Mouse (Mus musculus) kidney, embryonic 14.5 days (tissue): ENCODE results near the gene Cfap221. TPM values are rescaled to one million over a fixed set of nuclear protein-coding genes. Genes with fewer than 3 reads are reported as not detected.

Source experiments
- ATAC-seq: fragments of 200-750 bp; cut with Nextera tagmentation; 2 replicates; pipeline ENCODE4 v1.8.0; 2017; ENCODE audit warnings: moderate number of reproducible peaks, mild to moderate bottlenecking, moderate TSS enrichment, moderate library complexity; ENCODE audit not compliant: low FRiP score, low TSS enrichment
- H3K27ac ChIP-seq: fragments of 300-500 bp; sonication (generic); 2 replicates; pipeline ENCODE4 v1.5.1; 2014; ENCODE audit warnings: low read depth, mild to moderate bottlenecking, low read length, moderate library complexity, mixed read lengths
- H3K27me3 ChIP-seq: fragments of 300-500 bp; sonication (generic); 2 replicates; pipeline ENCODE4 v1.6.1; 2014; ENCODE audit warnings: mild to moderate bottlenecking, low read length; ENCODE audit not compliant: control insufficient read depth, insufficient read depth
- H3K36me3 ChIP-seq: fragments of 300-500 bp; sonication (generic); 2 replicates; pipeline ENCODE4 v1.6.1; 2014; ENCODE audit warnings: low read length, mixed read lengths; ENCODE audit not compliant: control insufficient read depth, insufficient read depth
- H3K4me1 ChIP-seq: fragments of 300-500 bp; sonication (generic); 2 replicates; pipeline ENCODE4 v1.6.1; 2014; ENCODE audit warnings: low read length, mixed read lengths; ENCODE audit not compliant: control insufficient read depth, insufficient read depth
- H3K4me2 ChIP-seq: fragments of 300-500 bp; sonication (generic); replicated peaks from 2 replicates; pipeline ENCODE4 v1.6.1; 2014; ENCODE audit warnings: low read depth, mild to moderate bottlenecking, low read length
- H3K4me3 ChIP-seq: fragments of 300-500 bp; sonication (generic); 2 replicates; pipeline ENCODE4 v1.5.1; 2014; ENCODE audit warnings: mild to moderate bottlenecking, low read length
- H3K9ac ChIP-seq: fragments of 300-500 bp; sonication (generic); 2 replicates; pipeline ENCODE4 v1.6.1; 2014; ENCODE audit warnings: low read depth, mild to moderate bottlenecking, low read length, moderate library complexity
- H3K9me3 ChIP-seq: fragments of 300-500 bp; sonication (generic); 2 replicates; pipeline ENCODE4 v1.6.1; 2016; ENCODE audit warnings: low read length; ENCODE audit not compliant: control insufficient read depth
- WGBS: fragments of 180-500 bp; shearing (Covaris S2); extraction: QIAGEN DNeasy Blood & Tissue Kit; methylation state at CpG from one replicate; pipeline ENCODE4 v1.1.7; 2014; 5-methylcytosine and 5-hydroxymethylcytosine counted together
- polyA plus RNA-seq: library from polyadenylated mRNA; unstranded; fragments of >200 nt; fragmentation: Nextera tagmentation; extraction: Ambion mirVana; gene quantifications from 2 replicates; pipeline ENCODE4 v1.2.1, GENCODE M21; 2014

Cfap221 gene
- 0.21 and 0.35 TPM in 2 replicates for polyA plus RNA-seq

- ATAC-seq, result peak; percentile 95
- WGBS, result 5% methylated on average over 30 of the region's 30 CpGs
- Histone ChIP-seq H3K4me2 (peak within 1 kb of the TSS; percentile 56), H3K9ac (peak within 1 kb of the TSS; percentile 47), H3K36me3 (no peaks in the 10 kb centered on the region), H3K27me3 (no peaks in the 10 kb centered on the region), H3K9me3 (no peaks in the 10 kb centered on the region), H3K4me1 (peaks cover 3% of the 10 kb centered on the region), H3K4me3 (peak within 1 kb of the TSS; percentile 56), H3K27ac (no peak within 1 kb of the TSS)
Measured at GRCm38 (mm10) chr1:119996798-119997581, at the start of gene Cfap221. TSS of gene Cfap221 (minus strand) at chr1:119997234.

GRCm38 (mm10) chr1:120044584-120044983 is 47.5 kb upstream of the Cfap221 start:
- Histone ChIP-seq H3K27me3 (no peaks in the 10 kb centered on the region), H3K36me3 (no peaks in the 10 kb centered on the region), H3K27ac (no peak overlapping the region), H3K9me3 (no peaks in the 10 kb centered on the region), H3K4me1 (no peaks in the 10 kb centered on the region), H3K9ac (no peak overlapping the region), H3K4me3 (no peak overlapping the region), H3K4me2 (no peak overlapping the region)
- no peak for ATAC-seq
- whole genome bisulfite sequencing, result 72% methylated on average over 16 of the region's 16 CpGs

GRCm38 (mm10) chr1:120042421-120042820 is 45.4 kb upstream of the Cfap221 start:
- H3K4me2 ChIP-seq, result no peak overlapping the region
- 79% methylated on average over 8 of the region's 8 CpGs for WGBS
- ATAC-seq, result no peak
- H3K4me3 ChIP-seq, result no peak overlapping the region
- H3K36me3 ChIP-seq, result no peaks in the 10 kb centered on the region
- no peaks in the 10 kb centered on the region for H3K27me3 ChIP-seq
- H3K4me1 ChIP-seq, result no peaks in the 10 kb centered on the region
- no peak overlapping the region for H3K27ac ChIP-seq
- no peaks in the 10 kb centered on the region for H3K9me3 ChIP-seq
- H3K9ac ChIP-seq, result no peak overlapping the region

- no peak for ATAC-seq
- H3K4me2 ChIP-seq, result no peak overlapping the region
- H3K9ac ChIP-seq, result no peak overlapping the region
- H3K9me3 ChIP-seq, result no peaks in the 10 kb centered on the region
- H3K27me3 ChIP-seq, result no peaks in the 10 kb centered on the region
- 71% methylated on average over 9 of the region's 9 CpGs for WGBS
- no peaks in the 10 kb centered on the region for H3K4me1 ChIP-seq
- no peak overlapping the region for H3K4me3 ChIP-seq
- no peak overlapping the region for H3K27ac ChIP-seq
- H3K36me3 ChIP-seq, result no peaks in the 10 kb centered on the region
Measured at GRCm38 (mm10) chr1:120038594-120038993, 41.6 kb upstream of the Cfap221 start.

GRCm38 (mm10) chr1:120037021-120037683 is 40.1 kb upstream of the Cfap221 start:
- Histone ChIP-seq H3K4me3 (no peak overlapping the region), H3K27me3 (no peaks in the 10 kb centered on the region), H3K27ac (no peak overlapping the region), H3K36me3 (no peaks in the 10 kb centered on the region), H3K4me1 (no peaks in the 10 kb centered on the region; the same call in 1 of the 2 replicates), H3K4me2 (no peak overlapping the region), H3K9me3 (no peaks in the 10 kb centered on the region), H3K9ac (no peak overlapping the region)
- 60% methylated on average over 9 of the region's 9 CpGs for WGBS
- ATAC-seq, result no peak; the same call in 1 of the 2 replicates

- Histone ChIP-seq H3K27me3 (no peaks in the 10 kb centered on the region), H3K9me3 (no peaks in the 10 kb centered on the region), H3K9ac (no peak overlapping the region), H3K27ac (no peak overlapping the region), H3K36me3 (no peaks in the 10 kb centered on the region), H3K4me1 (no peaks in the 10 kb centered on the region; the same call in 1 of the 2 replicates), H3K4me3 (no peak overlapping the region), H3K4me2 (no peak overlapping the region)
- 82% methylated on average over 7 of the region's 7 CpGs for WGBS
- no peak for ATAC-seq
Measured at GRCm38 (mm10) chr1:120035456-120036034, 38.5 kb upstream of the Cfap221 start.

GRCm38 (mm10) chr1:120034793-120035192 is 37.8 kb upstream of the Cfap221 start:
- Histone ChIP-seq H3K4me3 (no peak overlapping the region), H3K4me2 (no peak overlapping the region), H3K36me3 (no peaks in the 10 kb centered on the region), H3K9me3 (no peaks in the 10 kb centered on the region), H3K27me3 (no peaks in the 10 kb centered on the region), H3K27ac (no peak overlapping the region), H3K9ac (no peak overlapping the region), H3K4me1 (no peaks in the 10 kb centered on the region; the same call in 1 of the 2 replicates)
- whole genome bisulfite sequencing, result 53% methylated on average over 1 of the region's 1 CpGs
- no peak for ATAC-seq

GRCm38 (mm10) chr1:120033469-120033854 is 36.4 kb upstream of the Cfap221 start:
- ATAC-seq, result no peak
- Histone ChIP-seq H3K4me2 (no peak overlapping the region), H3K27ac (no peak overlapping the region), H3K9me3 (no peaks in the 10 kb centered on the region), H3K4me3 (no peak overlapping the region), H3K36me3 (no peaks in the 10 kb centered on the region), H3K4me1 (no peaks in the 10 kb centered on the region; the same call in 1 of the 2 replicates), H3K9ac (no peak overlapping the region), H3K27me3 (no peaks in the 10 kb centered on the region)
- 86% methylated on average over 2 of the region's 2 CpGs for WGBS
